Mouse (Mus musculus) mature B cell (primary cell): ENCODE measurements around the gene Syn3.
"Not testable (repeated sequence)": the region's sequence is repeated elsewhere in the genome, so short reads cannot be mapped to it uniquely, and the experiment has no call there.

Experiments
- in situ Hi-C: fragments of 300-500 bp; cut with MboI; formaldehyde crosslinking; loops from 2 replicates; pipeline ENCODE4 v1.14.3; 2019

Gene Syn3

DNA sequence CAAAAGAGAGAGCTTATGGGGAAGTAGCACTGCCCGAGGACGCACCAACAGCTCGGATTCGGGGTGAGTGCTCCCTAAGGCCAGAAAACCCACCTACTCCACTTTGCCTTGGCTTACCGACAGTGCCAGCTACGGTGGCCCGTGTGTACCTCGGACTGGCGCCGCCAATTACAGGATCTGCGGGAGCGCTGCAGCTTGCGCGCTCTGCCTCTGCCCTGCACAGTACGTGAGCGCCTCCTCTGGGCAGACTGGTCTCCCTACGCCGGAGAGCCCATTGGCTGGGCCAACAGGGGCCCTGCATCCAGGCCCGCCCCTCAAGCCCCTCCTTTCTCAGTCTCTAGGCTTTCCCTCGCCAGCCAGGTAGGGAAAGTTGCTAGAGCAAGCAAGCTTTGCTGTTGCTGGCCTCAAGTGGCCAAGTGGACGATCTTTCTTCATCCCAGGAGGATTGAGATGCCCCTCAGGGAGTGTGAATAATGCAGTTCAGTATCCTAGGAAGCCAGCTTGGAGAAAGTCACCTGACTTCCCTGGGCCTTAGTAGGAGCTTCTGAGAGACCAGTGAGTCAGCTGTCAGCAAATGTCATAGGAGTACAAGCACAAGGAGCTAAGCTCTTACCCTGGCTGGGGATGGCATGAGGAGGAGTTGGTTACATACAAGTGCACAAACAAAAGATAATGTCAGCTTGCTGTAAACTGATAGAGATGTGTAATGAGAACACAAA, at the start of gene Syn3:
Gene Syn3 (minus strand): TSS at position 224 of the 719 bp plus-strand sequence.
- in situ Hi-C loops, result loop anchor here (25.0 kb wide), 1 partner anchor 238 kb away; no protein-coding TSS in a partner anchor

- in situ Hi-C loops, result not testable (repeated sequence)
Observed at GRCm38 (mm10) chr10:86526357-86526874, 27.7 kb upstream of the Syn3 start.

DNA sequence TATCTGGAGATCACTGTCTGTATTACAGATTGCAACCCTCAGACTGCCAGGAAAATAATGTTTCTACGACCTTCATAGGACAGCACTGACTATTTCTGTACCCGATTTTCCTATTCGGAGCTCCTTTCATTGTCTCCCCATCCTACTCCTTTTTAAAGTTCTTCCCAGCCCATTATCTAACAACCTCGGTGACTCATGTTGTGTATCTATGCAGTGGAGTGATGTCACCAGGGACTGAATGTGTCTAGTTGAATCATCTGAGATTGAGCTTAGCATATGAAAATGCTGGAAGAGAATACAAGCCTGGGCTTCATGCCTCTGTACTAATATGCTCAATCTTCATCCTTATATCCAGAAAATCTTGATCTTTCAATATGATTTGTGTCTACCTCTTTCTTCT, 15.1 kb upstream of the Syn3 start:
- in situ Hi-C loops, result no loop called here

DNA sequence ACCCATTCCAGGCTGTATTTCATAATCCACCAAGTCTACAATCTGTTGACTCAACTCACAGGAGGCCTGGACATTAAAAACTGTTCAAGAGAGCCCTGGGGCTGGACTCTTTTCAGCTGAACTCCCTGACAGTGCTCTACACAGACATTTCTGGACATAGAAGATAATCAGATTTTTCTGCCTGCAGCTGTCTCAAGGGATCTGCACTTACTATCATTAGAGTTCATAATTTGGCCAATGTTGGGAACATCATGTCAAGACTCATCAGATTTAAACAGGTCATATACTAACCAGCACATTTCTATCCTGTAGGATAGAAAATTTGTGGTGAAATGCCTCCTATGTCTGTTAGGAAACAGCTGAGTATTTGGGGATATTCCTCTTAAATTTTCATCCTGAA, 12.2 kb upstream of the Syn3 start:
- in situ Hi-C loops, result no loop called here

GRCm38 (mm10) chr10:86502063-86502462, 3.4 kb upstream of the Syn3 start:
- in situ Hi-C loops, result no loop called here

DNA sequence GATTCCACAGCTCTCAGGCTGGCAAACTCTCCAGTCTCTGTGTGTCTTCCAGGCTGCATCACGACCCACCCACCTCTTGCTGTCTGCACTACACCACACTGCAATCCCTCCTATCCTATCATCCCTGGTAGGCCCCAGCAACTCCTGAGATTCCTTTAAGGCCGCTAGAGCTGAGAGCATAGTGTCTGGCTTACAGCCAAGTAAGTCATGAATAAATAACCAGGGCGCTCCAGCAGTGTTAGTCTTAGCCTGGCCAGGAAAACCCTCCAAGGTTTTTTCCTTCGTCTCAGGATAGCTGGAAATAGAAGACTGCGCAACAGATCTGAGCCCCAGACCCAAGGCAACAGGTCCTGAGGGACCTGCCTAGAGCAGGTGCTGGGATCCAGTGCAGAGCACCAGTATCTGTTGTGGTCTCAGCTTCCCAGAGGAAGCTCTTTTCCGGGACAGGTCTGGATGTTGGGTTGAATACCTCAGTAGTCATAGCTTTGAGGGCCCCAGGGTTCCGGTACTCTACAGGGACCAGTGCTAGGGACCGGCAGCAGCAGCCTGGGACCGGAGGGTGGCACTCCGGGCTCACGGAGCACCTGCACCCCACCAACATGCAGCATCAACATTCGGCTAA, 534 bp downstream of the Syn3 start:
- in situ Hi-C loops, result loop anchor here (25.0 kb wide), 1 partner anchor 239 kb away; no protein-coding TSS in a partner anchor

- in situ Hi-C loops, result loop anchor here (25.0 kb wide), 1 partner anchor 241 kb away; no protein-coding TSS in a partner anchor
Observed at GRCm38 (mm10) chr10:86495851-86496250, 2.8 kb downstream of the Syn3 start.

GRCm38 (mm10) chr10:86493140-86493539, 5.6 kb downstream of the Syn3 start:
- in situ Hi-C loops, result loop anchor here (25.0 kb wide), 1 partner anchor 244 kb away; no protein-coding TSS in a partner anchor

DNA sequence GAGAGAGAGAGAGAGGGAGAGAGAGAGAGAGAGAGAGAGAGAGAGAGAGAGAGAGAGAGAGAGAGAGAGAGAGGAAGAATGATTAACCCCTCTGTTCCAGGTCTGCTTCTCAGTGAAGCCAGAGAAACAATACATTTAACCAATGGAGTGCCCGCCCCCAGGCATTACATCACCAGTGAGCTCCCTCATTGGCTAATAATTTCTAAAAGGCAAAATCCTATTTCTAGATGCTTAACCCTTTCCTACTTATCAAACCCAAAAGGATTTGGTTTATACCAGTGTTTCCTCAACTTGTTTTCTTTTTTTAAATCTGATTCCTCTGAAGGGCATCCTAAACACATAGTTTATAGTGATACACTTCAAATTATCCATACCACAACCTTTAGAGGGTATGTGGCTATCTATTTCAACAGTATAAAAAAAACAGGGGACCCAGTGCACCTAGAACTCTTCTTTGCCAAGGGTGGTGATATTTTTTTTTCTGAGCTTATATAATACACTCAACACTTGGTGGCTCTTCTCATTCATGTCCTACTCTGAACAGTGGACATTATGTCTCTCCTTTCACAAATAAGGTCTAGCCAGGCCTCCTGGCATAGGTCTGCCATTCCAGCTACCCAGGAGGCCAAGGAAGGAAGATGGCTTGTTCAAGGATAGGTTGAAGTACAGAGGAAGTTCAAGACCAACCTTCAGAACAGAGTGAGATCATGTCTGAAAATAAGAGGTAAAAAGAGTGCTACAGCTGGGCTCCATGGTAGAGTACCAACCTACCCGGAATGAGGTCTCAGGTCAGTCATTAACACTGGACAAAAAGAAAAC, 6.4 kb downstream of the Syn3 start:
- in situ Hi-C loops, result loop anchor here (25.0 kb wide), 1 partner anchor 245 kb away; no protein-coding TSS in a partner anchor

DNA sequence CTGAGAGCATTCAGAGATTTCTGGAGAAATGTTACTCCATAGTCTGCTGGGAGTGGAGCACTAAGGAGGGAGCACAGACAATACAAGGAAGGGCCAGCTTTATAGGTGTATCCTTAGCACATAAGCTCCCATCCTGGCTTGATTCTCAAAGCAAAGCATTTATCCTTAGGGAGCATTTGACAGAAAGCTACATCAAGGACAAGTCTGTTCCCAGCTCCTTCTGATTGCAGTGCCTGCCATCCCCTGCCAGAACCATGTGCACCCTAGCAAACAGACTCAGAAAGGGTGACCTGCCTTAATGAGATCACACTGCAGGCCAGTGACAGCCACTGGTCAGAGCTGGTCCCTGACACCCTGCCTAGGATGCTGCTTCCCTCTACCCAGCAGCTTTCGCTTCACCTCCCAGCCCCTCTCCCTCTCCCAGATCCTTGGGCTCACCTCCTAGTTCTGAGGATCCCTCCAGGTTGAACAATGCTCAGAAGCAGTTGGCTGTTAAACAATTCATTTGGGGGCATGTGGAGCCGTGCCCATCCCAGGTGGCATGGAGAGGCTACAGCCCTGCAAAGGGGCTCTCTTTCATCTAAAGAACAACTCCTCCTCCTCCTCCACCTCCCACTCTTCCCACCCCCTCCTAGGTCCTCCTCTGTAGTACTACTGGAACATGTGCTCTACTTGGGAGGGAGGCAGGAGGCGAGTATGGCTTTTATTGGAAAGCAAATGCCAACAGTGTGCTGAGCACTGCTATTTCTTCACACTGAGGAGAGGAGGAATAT, 7.2 kb downstream of the Syn3 start:
- in situ Hi-C loops, result loop anchor here (25.0 kb wide), 1 partner anchor 246 kb away; no protein-coding TSS in a partner anchor

DNA sequence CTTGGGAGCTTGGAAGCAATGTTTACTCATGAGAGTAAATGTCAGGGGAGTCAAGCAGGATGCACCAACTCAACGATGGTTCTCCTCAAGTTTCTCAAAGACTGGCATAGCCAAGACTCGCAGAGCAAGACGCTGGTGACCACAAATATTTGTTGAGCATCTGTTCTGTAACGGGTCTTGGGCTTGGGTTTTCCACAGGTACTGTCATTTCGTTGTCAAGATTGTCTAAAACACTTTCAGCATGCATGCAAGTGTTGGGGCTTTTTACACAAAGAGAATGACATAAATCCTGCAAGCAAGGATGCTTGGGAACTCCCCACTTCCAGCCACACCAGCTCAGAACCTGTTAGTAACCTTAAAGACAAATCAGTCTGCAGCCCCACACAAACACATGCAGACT, 10.2 kb downstream of the Syn3 start:
- in situ Hi-C loops, result loop anchor here (25.0 kb wide), 1 partner anchor 249 kb away; no protein-coding TSS in a partner anchor

DNA sequence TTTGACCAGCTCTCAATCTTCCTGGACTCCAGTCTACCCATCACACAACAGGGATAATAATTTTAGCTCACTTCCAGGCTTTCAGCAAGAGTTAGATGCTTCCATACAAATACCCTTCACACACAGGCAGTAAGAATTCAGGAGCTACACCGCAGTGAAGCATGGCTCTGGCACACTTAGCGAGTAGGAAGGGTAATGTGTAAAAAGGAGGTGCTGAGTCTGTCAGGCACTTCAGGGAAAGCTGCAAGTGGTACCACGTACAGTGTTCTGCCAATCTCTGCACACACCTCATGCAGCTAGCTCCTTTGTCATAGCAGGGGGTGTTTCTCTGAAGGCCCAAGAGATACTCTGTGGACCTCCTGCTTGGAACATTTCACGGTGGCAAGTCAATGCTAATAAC, 12.7 kb downstream of the Syn3 start:
- in situ Hi-C loops, result loop anchor here (25.0 kb wide), 1 partner anchor 251 kb away; no protein-coding TSS in a partner anchor

DNA sequence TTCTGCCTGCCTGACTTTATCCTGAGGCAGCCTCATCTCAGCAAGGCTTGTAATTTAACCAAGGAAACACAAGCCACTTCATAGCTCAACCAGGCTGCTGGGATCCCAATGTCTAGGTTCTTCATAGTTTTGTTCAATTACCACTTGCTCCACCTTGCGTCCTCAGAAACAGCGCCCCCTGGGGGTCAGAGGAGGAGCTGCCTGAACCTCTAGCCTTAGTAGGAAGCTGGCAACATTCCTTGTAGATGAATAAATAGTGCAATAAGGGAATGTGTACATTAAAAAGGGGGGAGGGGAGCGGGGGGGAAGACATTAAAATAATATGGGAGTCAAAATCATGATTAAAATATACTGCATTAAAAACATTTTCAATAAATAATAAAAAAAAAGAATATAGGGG, 14.7 kb downstream of the Syn3 start:
- in situ Hi-C loops, result loop anchor here (25.0 kb wide), 1 partner anchor 253 kb away; no protein-coding TSS in a partner anchor

GRCm38 (mm10) chr10:86482496-86482895, 16.2 kb downstream of the Syn3 start:
- in situ Hi-C loops, result loop anchor here (25.0 kb wide), 1 partner anchor 255 kb away; no protein-coding TSS in a partner anchor

DNA sequence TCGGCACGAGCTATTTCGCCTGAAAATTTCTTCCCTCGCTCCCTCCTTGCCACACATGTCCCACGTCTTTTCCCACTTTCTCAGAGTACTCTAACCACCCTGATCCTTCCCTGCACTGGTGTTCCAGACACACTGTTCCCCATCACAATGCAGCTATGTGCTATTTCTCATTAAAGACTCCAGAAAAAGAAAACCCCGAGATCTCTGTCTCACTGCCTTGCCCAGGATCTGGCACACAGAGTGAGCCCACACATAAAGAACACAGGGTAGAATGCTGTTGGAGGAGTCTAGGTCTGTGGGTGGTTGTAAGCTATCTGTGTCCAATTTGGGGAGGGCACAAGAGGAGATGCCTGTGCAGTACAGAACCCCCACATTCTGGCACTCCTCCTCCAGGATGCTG, 18.0 kb downstream of the Syn3 start:
- in situ Hi-C loops, result loop anchor here (25.0 kb wide), 1 partner anchor 257 kb away; no protein-coding TSS in a partner anchor

- in situ Hi-C loops, result loop anchor here (25.0 kb wide), 1 partner anchor 258 kb away; no protein-coding TSS in a partner anchor
Observed at GRCm38 (mm10) chr10:86479718-86480121, 19.0 kb downstream of the Syn3 start.

- in situ Hi-C loops, result loop anchor here (25.0 kb wide), 1 partner anchor 261 kb away; no protein-coding TSS in a partner anchor
Observed at GRCm38 (mm10) chr10:86476720-86477119, 22.0 kb downstream of the Syn3 start.

DNA sequence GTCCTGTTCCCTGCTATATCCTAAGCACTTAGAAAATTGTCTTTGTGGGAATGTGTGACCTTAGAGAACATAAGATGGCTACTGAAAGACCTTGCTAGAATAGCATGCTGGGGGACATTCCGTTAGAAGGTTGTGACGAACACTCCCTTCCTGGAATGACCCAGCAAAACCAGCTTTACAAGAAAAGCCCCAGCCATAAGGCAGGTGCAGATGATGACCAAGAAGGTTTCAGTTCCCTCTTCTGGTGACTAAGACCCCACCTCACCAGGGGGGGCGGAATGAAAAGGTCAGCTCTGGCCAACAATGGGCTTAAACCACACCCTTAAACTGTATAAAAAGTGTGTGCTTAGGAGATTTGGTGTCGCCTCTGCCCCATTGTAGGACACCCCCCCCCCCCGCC, 23.4 kb downstream of the Syn3 start:
- in situ Hi-C loops, result loop anchor here (25.0 kb wide), 1 partner anchor 262 kb away; no protein-coding TSS in a partner anchor

GRCm38 (mm10) chr10:86474176-86475154, 24.2 kb downstream of the Syn3 start:
- in situ Hi-C loops, result loop anchor here (25.0 kb wide), 2 partner anchors 263 to 512 kb away; partner anchors contain the start of gene Rtcb
